Mouse (Mus musculus) adrenal gland, adult 8-10 months (tissue): ENCODE measurements around the gene Fyco1. TPM values are rescaled to one million over a fixed set of nuclear protein-coding genes. Genes with fewer than 3 reads are reported as not detected.
"Not testable (repeated sequence)": the region's sequence is repeated elsewhere in the genome, so short reads cannot be mapped to it uniquely, and the experiment has no call there.

Experiments used
- DNase-seq: peaks from one replicate; pipeline ENCODE4 v3.0.0; 2022
- total RNA-seq, 4 experiments: library from RNA; stranded (reverse); gene quantifications; 2 replicates each; pipeline ENCODE4 v1.2.4; 2022

Gene Fyco1
- total RNA-seq, 4 experiments from 2014 or later: 49.2 to 64.3 (median 59.1) TPM

DNA sequence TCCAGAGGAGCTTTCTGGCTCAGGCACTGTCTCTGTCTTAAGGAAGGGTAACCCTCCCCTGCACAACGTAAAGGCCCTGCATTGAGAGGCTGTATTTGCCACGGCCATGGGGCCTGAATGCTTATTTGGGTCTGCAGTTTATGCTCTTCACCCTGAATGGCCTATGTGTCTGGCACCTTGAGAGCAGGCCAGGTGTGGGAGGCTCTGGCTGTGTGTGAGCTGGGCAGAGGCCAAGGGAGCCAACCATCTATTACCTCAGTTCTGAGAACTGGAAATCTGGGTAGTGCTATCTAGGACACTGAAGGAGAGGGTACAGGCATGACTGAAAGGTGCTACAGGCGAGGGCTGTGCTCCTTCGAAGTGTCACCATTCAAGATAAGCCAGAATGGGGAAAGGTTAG lies 36.9 kb downstream of the Fyco1 start:
- no peak for DNase-seq

DNA sequence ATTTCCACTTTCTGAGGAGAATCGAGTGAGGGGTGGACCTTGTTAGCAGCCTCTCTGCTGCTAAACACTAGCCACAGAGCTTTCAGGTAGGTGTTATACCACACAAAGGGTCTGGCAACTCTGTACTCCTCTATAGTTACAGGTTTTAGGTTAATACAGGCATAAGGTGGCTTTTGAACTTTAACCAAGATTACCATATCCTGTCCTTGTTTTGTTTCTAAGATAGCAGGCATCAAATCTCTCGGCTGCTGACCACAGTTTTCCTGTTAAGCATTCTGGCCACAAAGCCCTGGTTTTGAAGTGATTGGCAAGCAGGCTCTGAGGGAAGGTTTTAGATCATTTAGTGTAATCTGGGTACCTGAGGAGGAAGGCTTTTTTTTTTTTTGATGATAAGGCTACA lies 37.4 kb downstream of the Fyco1 start:
- DNase-seq: no peak

DNA sequence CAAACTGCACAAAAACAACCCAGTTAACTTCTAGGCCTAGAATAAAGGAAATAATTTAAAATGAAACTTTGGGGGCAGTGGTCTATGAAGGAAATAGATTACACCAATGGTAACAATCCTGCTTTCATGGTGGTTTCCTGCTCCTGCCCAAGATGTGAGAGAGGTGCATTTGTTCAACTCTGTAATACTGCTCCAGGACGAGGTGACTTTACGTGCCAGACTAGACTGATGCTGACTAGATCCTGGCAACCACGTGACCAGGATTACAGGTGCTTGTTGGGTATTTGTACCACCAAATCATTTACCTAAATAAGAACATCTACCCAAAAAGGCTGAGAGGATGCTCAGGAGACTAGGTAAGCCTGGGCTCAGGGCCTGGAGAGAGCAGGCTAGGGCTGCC lies 39.9 kb downstream of the Fyco1 start:
- no peak for DNase-seq

DNA sequence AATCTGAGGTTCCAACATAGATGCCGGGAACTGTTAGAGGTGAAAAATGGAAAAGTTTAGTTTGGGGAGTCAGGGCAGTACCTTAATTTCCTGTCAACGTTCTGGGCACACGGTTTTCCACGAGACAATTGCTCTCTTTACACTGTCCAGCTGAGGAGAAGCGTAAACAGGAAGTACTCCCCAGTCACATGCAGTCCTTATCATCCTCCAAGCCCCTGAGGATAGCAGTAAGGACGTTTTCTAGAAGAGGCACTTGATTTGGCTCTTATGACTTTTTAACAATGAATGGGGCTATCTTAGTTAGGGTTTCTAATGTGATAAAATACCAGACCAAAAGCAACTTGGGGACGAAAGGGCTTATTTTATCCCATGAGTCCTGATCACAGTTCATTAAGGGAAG lies 43.1 kb downstream of the Fyco1 start:
- no peak for DNase-seq

DNA sequence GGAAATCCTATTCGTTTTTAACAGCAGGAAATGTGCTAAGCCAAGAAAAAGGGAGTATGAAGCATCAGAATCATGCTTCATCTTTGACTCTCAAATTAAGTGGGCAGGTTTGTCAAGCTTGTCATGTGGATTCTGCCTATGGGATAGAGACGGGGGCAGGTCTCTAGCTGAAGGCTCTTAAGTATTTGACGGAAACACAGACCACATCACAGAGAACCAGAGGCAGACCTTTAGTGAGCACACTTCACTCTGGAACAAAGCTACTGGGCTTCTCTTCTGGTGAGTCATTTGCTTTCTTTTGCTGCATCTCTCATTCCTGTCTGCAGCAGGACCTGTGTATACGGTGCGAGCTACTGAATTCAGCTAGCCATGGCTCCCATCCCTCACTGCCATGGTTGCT lies 45.4 kb downstream of the Fyco1 start, which contains the start of gene Cxcr6:
Cxcr6 (plus strand) TSS at position 209 of the 400 bp plus-strand sequence.
- no peak for DNase-seq

DNA sequence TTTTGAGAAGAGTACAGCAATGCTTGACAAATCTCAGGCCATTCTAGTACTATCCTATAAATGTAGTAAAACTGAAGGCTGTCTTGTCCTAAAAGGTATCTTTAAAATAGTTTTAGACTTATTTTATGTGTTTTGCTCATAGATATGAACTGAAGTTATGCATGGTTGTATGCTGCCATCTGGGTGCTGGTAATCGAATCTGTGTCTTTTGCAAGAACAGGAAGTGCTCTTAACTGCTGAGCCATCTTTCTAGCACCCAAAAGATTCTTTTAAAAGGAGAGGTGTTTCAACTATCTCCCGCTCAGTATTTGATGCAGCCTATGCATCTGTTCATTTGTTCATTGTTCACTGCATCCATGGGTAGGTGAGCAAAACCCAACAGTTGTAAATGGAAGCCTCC lies 46.5 kb downstream of the Fyco1 start:
- DNase-seq: no peak

DNA sequence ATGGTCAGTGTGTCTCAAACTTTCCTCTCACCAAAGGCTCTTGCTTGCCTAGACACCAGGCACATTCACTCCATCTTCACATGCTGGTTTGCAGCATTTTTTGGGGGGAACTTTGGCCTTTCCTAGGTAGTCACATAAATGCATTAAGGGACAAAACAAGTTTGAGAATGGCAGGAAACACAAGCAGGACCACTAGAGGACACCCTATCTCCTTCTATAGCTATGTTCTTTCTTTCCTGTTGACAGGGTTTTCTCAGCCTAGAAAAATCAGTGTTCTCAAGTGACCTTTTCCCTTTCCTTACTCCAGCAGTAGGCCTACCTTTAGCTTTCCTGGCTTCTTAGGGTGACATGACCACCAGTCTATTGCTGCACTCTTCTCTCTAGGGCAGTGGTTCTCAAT lies 48.8 kb downstream of the Fyco1 start:
- no peak for DNase-seq

DNA sequence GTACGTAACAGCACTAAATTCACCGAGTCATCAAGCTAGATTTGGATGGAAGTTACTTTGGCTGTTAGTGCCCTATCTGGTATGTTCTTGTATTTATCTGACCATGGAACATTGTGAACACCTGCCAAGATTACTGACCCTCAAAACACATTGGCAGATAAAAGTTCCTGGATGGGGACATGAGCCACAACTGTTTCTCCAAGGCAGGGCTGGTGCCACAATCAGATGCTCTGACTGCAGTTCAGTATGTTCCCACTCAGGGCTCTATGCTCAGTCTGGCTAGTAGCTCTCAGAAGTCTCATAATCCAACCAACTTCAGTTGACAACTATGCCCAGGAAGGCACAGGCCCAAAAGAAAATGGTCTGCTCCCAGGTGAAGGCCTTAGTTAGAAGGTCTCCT lies 49.3 kb downstream of the Fyco1 start:
- DNase-seq: no peak

DNA sequence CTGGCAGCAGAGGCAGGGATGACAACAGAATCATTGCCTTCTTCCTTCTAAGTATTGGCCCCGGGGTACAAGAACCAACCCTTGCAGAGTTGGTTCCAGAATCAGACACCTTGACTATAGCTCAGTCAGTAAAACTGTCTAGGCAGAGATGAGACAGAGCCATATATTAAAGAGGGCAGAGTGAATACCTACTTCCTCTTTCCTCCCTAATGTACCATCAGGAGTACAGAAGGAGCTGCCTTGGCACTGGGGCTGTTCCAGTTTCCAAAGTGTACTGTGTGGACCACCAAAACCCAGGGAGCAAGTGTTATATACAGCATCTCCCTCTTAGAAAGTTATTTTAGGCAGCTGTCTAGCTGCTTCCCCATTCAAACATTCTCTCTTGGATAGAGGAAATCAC lies 50.2 kb downstream of the Fyco1 start:
- DNase-seq: no peak

DNA sequence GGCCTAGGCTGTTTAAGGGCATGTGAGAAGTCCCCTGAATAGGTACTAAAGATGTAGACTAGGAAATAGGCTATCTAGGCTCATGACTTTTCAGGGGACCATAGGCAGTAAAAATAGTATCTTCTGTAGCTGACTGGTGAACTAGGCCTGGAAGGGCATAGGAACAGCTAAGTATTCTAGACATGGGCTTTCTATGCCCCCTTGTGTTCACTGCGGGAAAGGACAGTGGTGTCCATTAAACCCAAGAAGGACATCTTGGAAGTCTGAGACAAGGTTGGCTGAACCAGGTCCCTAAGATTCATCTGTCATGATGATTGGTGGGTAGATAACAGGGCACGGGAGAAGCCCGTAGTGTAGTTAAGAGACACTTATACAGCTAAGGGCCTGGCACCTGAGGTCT lies 55.5 kb downstream of the Fyco1 start:
- DNase-seq: no peak

DNA sequence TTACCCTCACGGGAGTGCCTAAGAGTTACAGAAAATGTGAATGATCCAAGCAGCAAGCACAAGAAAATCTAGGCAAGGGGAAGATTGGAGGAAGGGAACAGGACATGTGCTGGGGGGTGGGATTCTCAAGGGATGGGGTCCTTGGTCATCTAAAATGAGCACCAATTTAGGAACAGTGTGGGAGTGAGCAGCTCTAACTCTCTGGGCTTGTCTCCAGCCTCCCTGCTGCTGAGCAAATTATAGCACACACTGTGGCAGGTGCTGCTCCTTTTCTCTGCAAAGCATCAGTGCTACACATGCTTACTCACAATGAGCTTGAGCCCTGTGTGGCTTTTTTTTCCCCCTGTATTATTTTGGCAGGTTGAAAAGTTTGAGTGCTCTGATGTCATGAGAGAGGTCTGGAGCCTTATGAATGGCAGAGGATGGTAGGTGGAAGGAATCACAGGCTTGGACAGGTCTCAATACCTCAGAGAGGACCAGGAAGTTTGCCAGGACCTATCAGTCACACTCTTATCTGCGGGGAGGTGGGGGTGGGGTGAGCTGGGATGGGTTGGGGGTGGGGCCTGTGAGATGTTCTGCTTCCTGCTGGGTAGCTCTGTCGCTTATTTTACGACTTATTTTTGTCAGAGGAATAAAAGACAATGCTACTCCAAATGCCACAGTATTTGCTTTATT lies 62.7 kb downstream of the Fyco1 start:
- DNase-seq: no peak

DNA sequence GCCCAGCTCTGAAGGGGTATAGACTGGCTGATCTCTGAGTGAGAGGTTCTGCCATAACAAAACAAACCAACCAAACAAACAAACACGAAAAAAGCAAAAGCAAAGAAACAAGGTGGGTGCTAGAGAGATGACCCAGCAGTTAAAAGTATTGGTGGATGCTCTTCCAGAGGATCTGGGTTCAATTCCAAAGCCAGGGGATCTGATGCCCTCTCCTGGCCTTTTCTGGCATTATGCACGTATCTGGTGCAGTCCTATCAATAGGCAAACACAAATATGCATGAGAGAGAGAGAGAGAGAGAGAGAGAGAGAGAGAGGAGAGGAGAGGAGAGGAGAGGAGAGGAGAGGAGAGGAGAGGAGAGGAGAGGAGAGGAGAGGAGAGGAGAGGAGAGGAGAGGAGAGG lies 78.4 kb downstream of the Fyco1 start:
- not testable (repeated sequence) for DNase-seq

DNA sequence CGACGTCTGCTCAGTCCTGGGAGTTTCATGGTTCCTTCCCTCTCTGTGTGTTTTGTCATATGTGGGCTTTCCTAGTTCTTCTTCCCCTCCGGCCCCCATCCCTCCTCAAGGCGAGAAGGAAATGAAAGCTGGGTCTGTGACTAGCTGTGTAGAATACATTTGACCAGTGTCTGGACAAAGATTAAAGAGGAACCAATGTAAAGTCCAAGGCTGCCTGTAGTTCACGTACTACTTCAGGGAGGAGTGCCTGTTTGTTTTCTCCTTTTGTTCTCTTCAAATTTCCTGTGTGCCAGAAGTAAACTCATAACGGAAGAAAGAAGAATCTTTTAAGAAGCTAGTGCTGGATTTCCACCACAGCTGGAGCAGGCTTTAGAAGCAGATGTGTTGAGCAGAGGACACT lies 82.2 kb downstream of the Fyco1 start:
- no peak for DNase-seq

DNA sequence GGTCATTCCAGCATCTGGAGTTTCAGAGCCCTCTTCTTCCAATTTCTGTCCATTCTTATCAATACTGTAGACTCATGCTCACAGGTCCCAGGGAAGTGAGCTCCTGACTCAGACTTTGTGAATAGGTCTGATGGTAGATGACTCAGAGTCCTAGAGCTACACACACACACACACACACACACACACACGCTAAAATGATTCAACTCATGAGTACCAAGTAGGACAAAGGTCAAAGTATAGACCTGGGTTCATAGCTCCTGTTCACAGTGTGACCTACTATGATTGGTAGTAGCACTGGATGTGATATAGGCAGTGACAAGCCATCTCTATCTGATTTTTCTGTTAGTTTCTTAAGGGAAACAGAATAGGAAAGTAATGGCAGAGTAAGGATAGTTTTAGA lies 83.3 kb downstream of the Fyco1 start:
- peak; percentile 13 for DNase-seq

DNA sequence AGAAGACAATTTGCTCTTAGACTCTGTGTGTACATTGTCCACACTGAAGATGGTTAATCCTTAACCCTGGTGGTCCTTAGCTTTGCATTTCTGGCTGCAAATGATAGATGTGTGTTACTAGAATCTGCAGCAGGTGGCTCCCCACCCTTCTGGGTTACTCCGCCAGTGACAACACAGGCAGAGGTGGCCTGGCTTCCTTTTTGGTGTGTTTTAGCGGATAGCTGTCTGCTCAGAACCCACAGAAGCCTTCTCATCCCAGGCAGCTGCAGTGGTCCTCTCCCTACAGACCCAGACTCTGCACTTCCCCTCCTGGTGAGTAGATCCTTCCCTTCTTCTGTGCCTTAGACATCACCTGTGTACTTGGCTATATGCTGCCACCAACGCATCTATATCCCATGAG lies 84.7 kb downstream of the Fyco1 start:
- no peak for DNase-seq

DNA sequence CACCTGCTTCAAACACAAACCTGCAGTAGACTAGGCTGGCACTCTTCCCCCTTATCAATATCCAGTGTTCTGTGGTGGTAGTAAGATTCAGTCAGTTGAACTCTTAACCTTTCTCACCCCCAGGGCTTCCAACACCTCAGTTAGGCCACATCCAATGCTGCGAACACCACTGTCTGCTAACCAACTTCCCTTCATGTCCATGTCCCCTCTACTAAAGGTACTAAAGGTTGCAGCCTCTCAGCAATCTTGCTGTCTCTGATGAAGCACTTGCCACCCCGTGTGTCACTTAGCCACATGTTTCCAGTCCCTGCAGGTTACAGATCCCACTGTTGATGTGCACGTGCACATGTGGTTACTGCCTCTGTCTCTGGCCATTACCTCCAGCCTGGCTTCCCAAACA lies 87.9 kb downstream of the Fyco1 start:
- DNase-seq: no peak

DNA sequence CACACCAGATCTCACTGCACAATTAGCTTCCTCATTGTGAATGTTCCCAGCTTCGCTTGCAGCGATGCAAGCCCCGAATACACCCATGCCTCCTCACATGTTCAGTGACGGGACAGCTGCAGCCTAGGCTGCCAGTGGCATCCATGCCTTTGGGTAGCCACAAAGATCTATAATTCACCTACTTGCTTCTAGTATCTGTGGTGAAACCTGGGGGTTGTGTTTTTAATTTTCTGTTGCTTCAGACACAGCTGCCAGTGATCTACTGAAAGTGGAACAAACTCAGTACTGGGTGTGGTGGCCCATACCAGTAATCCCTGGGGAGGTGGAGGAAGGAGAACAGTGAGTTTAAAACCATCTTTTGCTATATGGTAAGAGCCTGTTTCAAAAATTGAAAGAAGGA lies 88.8 kb downstream of the Fyco1 start:
- DNase-seq: no peak

DNA sequence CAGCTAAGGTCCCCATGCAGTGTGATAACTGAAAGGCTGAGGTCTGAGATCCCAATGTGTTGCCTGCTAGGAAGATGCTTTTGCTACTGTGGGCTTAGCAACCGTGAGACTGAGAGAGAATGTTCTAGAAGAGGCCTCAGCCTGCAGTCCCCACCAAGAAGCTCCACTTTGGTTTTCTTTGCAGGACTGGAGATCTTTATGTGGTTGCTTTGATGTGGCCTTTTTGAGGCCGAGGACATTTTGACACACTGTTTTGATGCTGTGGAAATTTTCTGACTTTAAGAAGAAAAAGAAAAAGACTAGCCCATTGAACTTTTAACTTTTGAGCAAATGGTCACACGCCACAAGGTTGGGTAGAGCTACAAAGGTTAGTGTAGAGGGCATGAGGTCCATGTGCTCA lies 90.9 kb downstream of the Fyco1 start:
- DNase-seq: no peak

DNA sequence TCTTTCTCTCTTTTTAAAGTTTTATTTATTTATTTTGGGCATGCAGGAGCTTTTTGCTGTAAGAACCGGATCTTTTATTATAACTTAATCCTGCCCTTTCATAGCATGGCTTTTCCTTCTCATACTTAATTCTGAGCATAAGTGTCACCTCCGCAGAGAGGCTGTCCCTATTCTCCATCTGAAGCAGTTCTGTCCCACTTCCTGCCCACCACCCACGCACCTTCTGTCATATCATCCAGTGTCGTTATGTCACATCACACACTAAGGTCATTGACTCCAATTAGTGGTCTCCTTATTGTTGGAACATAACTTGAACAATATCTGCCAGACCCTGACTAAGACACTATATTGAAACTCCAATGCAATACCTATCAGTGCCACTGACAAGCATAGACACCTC lies 93.1 kb downstream of the Fyco1 start:
- DNase-seq: no peak

DNA sequence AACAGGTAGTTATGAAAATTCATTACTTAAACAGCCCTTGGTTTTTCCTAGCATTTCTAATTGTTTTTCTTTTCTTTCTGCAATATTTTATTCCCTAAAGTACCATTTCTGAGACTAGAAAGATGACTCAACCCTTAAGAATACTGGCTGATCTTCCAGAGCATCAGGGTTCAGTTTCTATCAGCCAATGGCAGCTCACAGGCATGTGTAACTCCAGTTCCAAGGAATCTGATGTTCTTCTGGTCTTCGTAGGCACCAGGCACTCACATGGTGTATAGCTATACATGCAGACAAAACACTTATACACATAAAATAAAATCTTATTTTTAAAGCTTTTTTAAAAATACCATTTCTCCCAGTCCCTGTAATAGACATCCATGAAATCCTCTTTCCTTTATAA lies 93.5 kb downstream of the Fyco1 start:
- no peak for DNase-seq

DNA sequence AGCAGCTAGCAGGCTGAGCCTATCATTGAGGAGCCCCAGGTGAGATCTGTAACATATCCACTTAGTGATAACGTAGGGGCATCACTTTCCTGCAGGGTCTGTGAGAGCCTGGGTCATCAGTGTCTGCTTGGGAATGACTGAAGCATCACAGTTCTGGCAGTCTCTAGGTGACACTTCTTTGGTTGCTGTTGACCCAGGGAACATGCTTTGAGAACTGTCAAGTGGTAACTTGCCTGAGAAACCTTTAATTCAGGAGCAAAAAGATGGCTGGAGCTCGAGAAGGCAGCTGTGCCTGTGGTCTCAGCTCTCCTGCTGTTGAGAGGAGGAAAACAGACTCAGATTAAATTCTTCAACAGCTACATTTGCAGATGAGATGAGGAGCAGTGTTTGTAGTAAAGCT lies 94.4 kb downstream of the Fyco1 start:
- no peak for DNase-seq

DNA sequence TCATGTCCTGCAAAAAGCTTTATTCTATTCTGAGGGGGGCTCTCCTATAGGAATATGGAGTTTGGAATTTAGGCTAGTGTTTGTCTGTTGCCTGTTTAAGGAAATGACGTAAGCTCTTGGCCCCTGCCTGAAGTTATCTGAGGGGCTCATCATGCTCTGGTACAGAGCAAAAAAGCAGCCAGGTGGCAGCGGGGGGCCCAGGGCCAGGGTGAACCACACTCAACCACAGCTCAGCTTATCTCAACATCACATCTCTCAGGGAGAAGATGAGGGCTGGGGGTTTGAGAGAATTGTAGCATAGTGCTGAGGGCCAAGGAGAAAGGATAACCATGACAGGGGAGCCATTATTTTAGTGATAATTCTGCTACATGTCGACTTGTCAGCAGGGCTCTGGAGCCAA lies 94.9 kb downstream of the Fyco1 start:
- no peak for DNase-seq

DNA sequence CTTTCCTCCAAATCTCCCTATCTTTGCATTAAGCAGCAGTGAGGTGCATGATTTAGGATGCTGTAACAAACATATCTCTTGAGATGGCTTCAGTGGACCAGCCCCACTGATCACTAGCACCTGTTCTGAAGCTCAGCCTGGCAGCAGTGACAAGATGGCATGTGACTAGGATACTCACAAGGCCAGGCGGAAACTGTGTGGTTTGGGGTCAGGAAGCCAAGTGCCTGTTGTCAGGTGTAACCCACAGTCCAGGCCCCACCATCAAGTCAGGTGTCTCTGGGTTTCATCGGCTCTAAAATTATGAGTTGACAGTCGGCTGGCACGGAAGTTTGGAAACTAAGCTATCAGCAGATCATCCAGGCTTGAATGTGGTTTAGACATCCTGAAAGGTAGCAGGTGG lies 97.4 kb downstream of the Fyco1 start:
- no peak for DNase-seq

DNA sequence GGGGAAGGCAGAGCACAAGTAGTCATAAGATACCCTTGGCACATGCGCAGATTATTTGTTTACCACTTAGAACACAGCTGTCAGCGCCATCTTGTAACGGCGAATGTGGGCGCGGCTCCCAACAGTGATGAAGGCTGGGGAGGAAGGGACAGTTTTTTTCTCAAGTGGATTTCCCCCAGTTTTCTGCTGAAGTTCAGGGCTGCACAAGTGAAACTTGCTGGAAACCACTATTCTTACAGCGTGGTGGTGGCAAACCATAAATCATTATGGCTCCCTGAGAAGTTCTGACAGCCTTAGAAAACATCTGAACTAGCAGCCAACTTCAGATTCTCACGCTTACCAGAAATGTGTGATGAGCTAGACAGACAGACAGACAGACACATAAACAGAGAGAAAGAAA lies 102.0 kb downstream of the Fyco1 start:
- DNase-seq: not testable (repeated sequence)

DNA sequence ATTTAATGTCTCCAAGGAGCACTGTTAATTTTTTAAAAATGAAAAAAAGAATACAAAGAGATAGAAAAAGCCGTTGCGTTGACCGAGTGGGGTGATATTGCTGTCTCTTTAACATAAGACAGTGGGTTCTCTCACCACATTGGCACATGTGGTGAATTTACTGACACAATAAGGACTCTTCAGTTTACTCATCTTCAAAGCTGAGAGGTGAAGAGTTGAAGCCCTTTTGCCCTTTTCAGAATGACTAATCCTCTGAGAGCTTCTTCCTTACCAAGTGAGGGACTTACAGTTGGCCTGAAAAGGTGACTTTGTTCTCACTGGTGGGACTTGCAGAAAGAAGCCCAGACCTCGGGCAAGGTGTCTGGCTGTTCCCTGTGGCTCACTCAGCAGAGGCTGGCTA lies 110.9 kb downstream of the Fyco1 start:
- no peak for DNase-seq
